Mouse (Mus musculus) ES-Bruce4 (cell line): ENCODE measurements around the gene Prrx1.

Experiments used
- CTCF ChIP-seq: IDR thresholded peaks from one replicate; pipeline ENCODE4 v1.8.1; 2011; ENCODE audit warnings: low read depth, low read length
- EP300 ChIP-seq: IDR thresholded peaks from 2 replicates; pipeline ENCODE4 v1.6.1; 2011; ENCODE audit warnings: low read depth, low read length; ENCODE audit not compliant: insufficient read depth
- POLR2A ChIP-seq: IDR thresholded peaks from one replicate; pipeline ENCODE4 v1.8.1; 2011; ENCODE audit warnings: low read length; ENCODE audit not compliant: insufficient read depth

DNA sequence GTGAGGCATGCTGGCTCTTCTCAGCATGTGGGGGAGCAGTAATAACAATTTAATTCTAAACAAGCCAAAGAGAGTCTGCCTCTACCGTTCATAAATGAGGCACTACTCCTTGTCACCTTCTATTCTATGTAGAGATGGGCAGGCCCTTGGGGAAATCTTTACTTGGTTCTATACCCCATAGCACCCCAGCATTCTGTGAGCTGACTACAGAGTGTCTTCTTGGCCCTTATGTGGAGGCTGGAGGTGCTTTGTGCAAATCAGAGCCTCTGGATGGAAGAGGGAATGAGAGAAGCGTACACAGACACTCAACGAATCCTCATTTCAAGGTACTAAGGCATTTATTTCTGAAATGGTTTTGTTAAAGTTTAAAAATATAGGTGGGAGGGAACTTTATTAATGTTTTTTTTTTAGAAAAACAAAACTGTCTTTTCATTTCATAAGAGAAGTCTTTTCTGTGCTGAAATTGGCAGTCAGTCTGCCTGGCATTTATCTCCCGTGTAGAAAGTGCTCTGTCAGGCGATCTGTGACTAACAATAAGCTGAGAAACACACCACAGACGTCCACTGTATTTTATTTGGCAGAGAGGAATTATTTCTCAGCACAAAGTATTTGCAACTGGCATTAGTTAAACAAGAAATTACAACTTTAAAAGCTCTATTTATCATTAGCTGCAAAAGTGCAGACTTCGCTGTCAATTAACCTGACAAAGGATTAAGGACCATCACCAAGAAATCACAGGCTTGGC lies 33.2 kb downstream of the Prrx1 start:
- no peak for TF ChIP-seq POLR2A
- TF ChIP-seq EP300: no peak
- no peak for TF ChIP-seq CTCF
